Mouse (Mus musculus) MEL (cell line): ENCODE measurements around the gene Tcf23.

Experiments
- CTCF ChIP-seq, 3 experiments: IDR thresholded peaks in 2 of 3; conservative IDR thresholded peaks in 1 of 3; 2 replicates each; pipeline ENCODE4 v1.5.1; 2011 to 2012; ENCODE audit warnings: low read length in 3 of 3, low read depth in 2 of 3, mild to moderate bottlenecking in 2 of 3, improper control_type of control experiment in 1 of 3, inconsistent platforms in 1 of 3, mixed read lengths in 1 of 3, moderate library complexity in 1 of 3; ENCODE audit not compliant: control insufficient read depth in 1 of 3, insufficient read depth in 1 of 3, poor library complexity in 1 of 3, severe bottlenecking in 1 of 3
- EP300 ChIP-seq, 2 experiments: IDR thresholded peaks; 2 replicates each; pipeline ENCODE4 v1.6.1; 2011; ENCODE audit warnings: improper control_type of control experiment in 2 of 2, low read length in 2 of 2, low read depth in 1 of 2, mild to moderate bottlenecking in 1 of 2
- HCFC1 ChIP-seq: IDR thresholded peaks from 2 replicates; pipeline ENCODE4 v1.6.1; 2012; ENCODE audit warnings: low read depth, mild to moderate bottlenecking, inconsistent platforms, low read length, improper control_type of control experiment, moderate library complexity
- NRF1 ChIP-seq: IDR thresholded peaks from 2 replicates; pipeline ENCODE4 v1.6.1; 2014; ENCODE audit warnings: low read depth, mild to moderate bottlenecking, inconsistent platforms, low read length, improper control_type of control experiment, moderate library complexity; ENCODE audit not compliant: poor library complexity, insufficient read depth, severe bottlenecking

GRCm38 (mm10) chr5:30954065-30954464, 14.4 kb upstream of the Tcf23 start:
- TF ChIP-seq HCFC1, result no peak
- no peak for TF ChIP-seq NRF1
- no peak for TF ChIP-seq CTCF (IDR thresholded peaks at IDR 0.05 in 2 of 3, conservative IDR thresholded peaks at IDR 0.05 in 1 of 3; ENCODE audit: control insufficient read depth in 1 of 3, insufficient read depth in 1 of 3, low read depth in 2 of 3, low read length in 3 of 3, poor library complexity in 1 of 3, severe bottlenecking in 1 of 3)
- TF ChIP-seq EP300 (IDR thresholded peaks at IDR 0.05; ENCODE audit: low read depth in 1 of 2, low read length in 2 of 2), result no peak
